Mouse (Mus musculus) kidney, adult 2 months (tissue): ENCODE results near the gene Pglyrp1.

ENCODE experiments used
- CTCF ChIP-seq: fragments of 200-500 bp; conservative IDR thresholded peaks from 2 replicates; pipeline ENCODE4 v1.5.1; 2011; ENCODE audit warnings: low read depth, mild to moderate bottlenecking, control low read depth, low read length, moderate library complexity, mixed read lengths; ENCODE audit not compliant: insufficient read depth, insufficient read length
- POLR2A ChIP-seq: fragments of 200-500 bp; IDR thresholded peaks from one replicate; pipeline ENCODE4 v1.6.1; 2011; ENCODE audit warnings: low read depth, low read length, control low read depth

- TF ChIP-seq CTCF (no peak), POLR2A (no peak)
Measured at GRCm38 (mm10) chr7:18883991-18884744, 13.0 kb downstream of the Pglyrp1 start.
